Mouse (Mus musculus) small intestine, adult 2 months (tissue): ENCODE measurements around the gene Irx4.

Experiments
- CTCF ChIP-seq: fragments of 200-500 bp; IDR thresholded peaks from 2 replicates; pipeline ENCODE4 v1.5.1; 2012; ENCODE audit warnings: low read depth, mild to moderate bottlenecking, control low read depth, inconsistent platforms, low read length, moderate library complexity, mixed read lengths; ENCODE audit not compliant: insufficient replicate concordance, insufficient read length; ENCODE audit errors: extremely low read depth
- POLR2A ChIP-seq: fragments of 200-500 bp; IDR thresholded peaks from 2 replicates; pipeline ENCODE4 v1.6.1; 2012; ENCODE audit warnings: low read depth, mild to moderate bottlenecking, control low read depth, inconsistent platforms, low read length, moderate library complexity

DNA sequence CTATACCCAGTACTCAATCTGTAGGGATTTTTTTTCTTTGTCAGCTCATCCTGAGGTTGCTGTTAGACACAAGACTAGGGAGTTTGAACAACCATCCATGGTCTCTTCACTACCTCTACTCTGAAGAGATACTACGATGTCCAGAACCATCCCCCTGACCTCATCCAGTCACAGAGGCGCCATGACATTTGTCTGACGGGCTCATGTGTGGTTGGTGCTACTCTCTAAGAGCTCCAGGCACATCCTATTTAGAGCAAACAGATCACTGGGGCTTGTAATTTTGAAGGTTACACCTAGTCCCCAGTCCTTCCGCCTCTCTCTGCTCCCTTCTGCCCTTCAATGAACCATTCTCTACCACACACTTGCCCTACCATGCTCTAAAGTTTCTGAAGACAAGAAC, 13.3 kb upstream of the Irx4 start:
- TF ChIP-seq CTCF (no peak), POLR2A (no peak)
